Mouse (Mus musculus): ENCODE results near the gene Exo1.

GRCm38 (mm10) chr1:175855515-175855914, 24.9 kb upstream of the Exo1 start:
- TF ChIP-seq CTCF (conservative IDR thresholded peaks at IDR 0.05; ENCODE audit: low read length) (no peak), NANOG (IDR thresholded peaks at IDR 0.05; ENCODE audit: borderline replicate concordance, low read length) (no peak), POU5F1 (IDR thresholded peaks at IDR 0.05; ENCODE audit: borderline replicate concordance, low read length) (no peak)
